Mouse (Mus musculus): Measurements from ENCODE around the gene Golga7b. TPM values are rescaled to one million over a fixed set of nuclear protein-coding genes. Genes with fewer than 3 reads are reported as not detected.
A peak's percentile ranks its signal among the peaks of the same experiment; 100 is the strongest.

Gene Golga7b
- total and polyA plus RNA-seq, 2 experiments from 2014 or later: 62.4 to 80.0 TPM

- 24% methylated on average over 8 of the region's 8 CpGs for WGBS
- Histone ChIP-seq H3K4me3 (ENCODE audit: low read length) (no peak overlapping the region), H3K4me2 (ENCODE audit: low read depth, low read length) (peak overlapping the region; percentile 16; the same call in 1 of the 2 replicates), H3K27ac (peak overlapping the region; percentile 67), H3K27me3 (ENCODE audit: insufficient read depth, low read length) (no peaks in the 10 kb centered on the region), H3K9me3 (ENCODE audit: low read length) (no peaks in the 10 kb centered on the region), H3K36me3 (ENCODE audit: insufficient read depth, low read length) (no peaks in the 10 kb centered on the region), H3K9ac (replicated peaks; ENCODE audit: low read length) (no peak overlapping the region), H3K4me1 (ENCODE audit: insufficient read depth, low read length) (peaks cover 42% of the 10 kb centered on the region)
- DNase-seq (ENCODE audit: low spot score): peak; percentile 86
- peak; percentile 81 for ATAC-seq
- no peak for TF ChIP-seq CTCF (IDR thresholded peaks at IDR 0.05; ENCODE audit: low read depth)
Observed at GRCm38 (mm10) chr19:42316998-42317397, 69.6 kb downstream of the Golga7b start.

- Histone ChIP-seq H3K36me3 (ENCODE audit: insufficient read depth, low read length) (no peaks in the 10 kb centered on the region), H3K9me3 (ENCODE audit: low read length) (no peaks in the 10 kb centered on the region), H3K4me3 (ENCODE audit: low read length) (no peak overlapping the region), H3K27ac (peak overlapping the region; percentile 67), H3K27me3 (ENCODE audit: insufficient read depth, low read length) (no peaks in the 10 kb centered on the region), H3K9ac (replicated peaks; ENCODE audit: low read length) (peak overlapping the region; percentile 24; the same call in 1 of the 2 replicates), H3K4me2 (ENCODE audit: low read depth, low read length) (peak overlapping the region; percentile 16; the same call in 1 of the 2 replicates), H3K4me1 (ENCODE audit: insufficient read depth, low read length) (peaks cover 36% of the 10 kb centered on the region)
- ATAC-seq (no peak; the same call in 1 of the 2 replicates), DNase-seq (ENCODE audit: low spot score) (peak; percentile 67)
- TF ChIP-seq CTCF (IDR thresholded peaks at IDR 0.05; ENCODE audit: low read depth): no peak
- 33% methylated on average over 18 of the region's 18 CpGs for WGBS
Observed at GRCm38 (mm10) chr19:42317648-42318425, 70.5 kb downstream of the Golga7b start.

Small RNAs within 50 kb of the gene (microRNA-seq; reads per million reads assigned to microRNA genes)
- 0 reads per million in 2 experiments for gene Gm26339
- 6.3 to 7.2 reads per million in 2 experiments for gene Mir3085

Other genes starting within 250 kb of the Golga7b start
- gene Ankrd2, start 211.6 kb upstream of the Golga7b start, total RNA-seq (2014; rRNA removed): 0.42 TPM in 1 of 2 replicates, not detected in the other
- gene Ankrd2, start 211.6 kb upstream of the Golga7b start, polyA plus RNA-seq (2015; fragmentation: Nextera tagmentation; extraction: Ambion mirVana): 0.97 and 1.5 TPM in 2 replicates
- 2.2 and 3.6 TPM in 2 replicates for gene Hoga1, start 202.0 kb upstream of the Golga7b start, total RNA-seq (2014; rRNA removed)
- 3.9 and 4.6 TPM in 2 replicates for gene Hoga1, start 202.0 kb upstream of the Golga7b start, polyA plus RNA-seq (2015; fragmentation: Nextera tagmentation; extraction: Ambion mirVana)
- gene 4933411K16Rik, start 195.3 kb upstream of the Golga7b start, total RNA-seq (2014; rRNA removed): 0.61 and 1.6 TPM in 2 replicates
- not detected in 2 replicates for gene 4933411K16Rik, start 195.3 kb upstream of the Golga7b start, polyA plus RNA-seq (2015; fragmentation: Nextera tagmentation; extraction: Ambion mirVana)
- 42.9 and 48.5 TPM in 2 replicates for gene Morn4, start 161.2 kb upstream of the Golga7b start, total RNA-seq (2014; rRNA removed)
- gene Morn4, start 161.2 kb upstream of the Golga7b start, polyA plus RNA-seq (2015; fragmentation: Nextera tagmentation; extraction: Ambion mirVana): 98.0 and 108 TPM in 2 replicates
- 18.3 and 21.7 TPM in 2 replicates for gene Pi4k2a, start 157.1 kb upstream of the Golga7b start, total RNA-seq (2014; rRNA removed)
- 33.9 and 36.4 TPM in 2 replicates for gene Pi4k2a, start 157.1 kb upstream of the Golga7b start, polyA plus RNA-seq (2015; fragmentation: Nextera tagmentation; extraction: Ambion mirVana)
- gene Avpi1, start 118.5 kb upstream of the Golga7b start, total RNA-seq (2014; rRNA removed): 13.5 and 23.7 TPM in 2 replicates
- 16.4 and 18.0 TPM in 2 replicates for gene Avpi1, start 118.5 kb upstream of the Golga7b start, polyA plus RNA-seq (2015; fragmentation: Nextera tagmentation; extraction: Ambion mirVana)
- gene Marveld1, start 100.2 kb upstream of the Golga7b start, total RNA-seq (2014; rRNA removed): 14.0 and 16.5 TPM in 2 replicates
- 2.8 and 3.2 TPM in 2 replicates for gene Marveld1, start 100.2 kb upstream of the Golga7b start, polyA plus RNA-seq (2015; fragmentation: Nextera tagmentation; extraction: Ambion mirVana)
- 90.9 and 95.0 TPM in 2 replicates for gene Zfyve27, start 83.6 kb upstream of the Golga7b start, total RNA-seq (2014; rRNA removed)
- gene Zfyve27, start 83.6 kb upstream of the Golga7b start, polyA plus RNA-seq (2015; fragmentation: Nextera tagmentation; extraction: Ambion mirVana): 45.1 and 48.9 TPM in 2 replicates
- gene Sfrp5, start 45.3 kb upstream of the Golga7b start, total RNA-seq (2014; rRNA removed): 1.2 and 1.8 TPM in 2 replicates
- 1.6 and 2.0 TPM in 2 replicates for gene Sfrp5, start 45.3 kb upstream of the Golga7b start, polyA plus RNA-seq (2015; fragmentation: Nextera tagmentation; extraction: Ambion mirVana)
- gene Crtac1, start 184.2 kb downstream of the Golga7b start, total RNA-seq (2014; rRNA removed): 31.3 and 34.8 TPM in 2 replicates
- gene Crtac1, start 184.2 kb downstream of the Golga7b start, polyA plus RNA-seq (2015; fragmentation: Nextera tagmentation; extraction: Ambion mirVana): 50.2 and 53.1 TPM in 2 replicates